Mouse (Mus musculus) yolk sac, embryonic 10.5 days (tissue): ENCODE data around the gene Cmss1.

Experiments
- DNase-seq: peaks from one replicate; pipeline ENCODE4 v3.0.0-alpha.2; 2017; ENCODE audit warnings: low spot score

Cmss1 gene

GRCm38 (mm10) chr16:57295216-57295934 is 311.3 kb downstream of the Cmss1 start:
- DNase-seq = no peak

GRCm38 (mm10) chr16:57292765-57293164 is 313.9 kb downstream of the Cmss1 start, which contains the start of gene Tmem30c:
Tmem30c (minus strand) TSS chr16:57292865.
- DNase-seq = no peak

- DNase-seq = no peak
Measured at GRCm38 (mm10) chr16:57292296-57292695, 314.4 kb downstream of the Cmss1 start.

- DNase-seq = no peak
Measured at GRCm38 (mm10) chr16:57291696-57292095, 315.0 kb downstream of the Cmss1 start.

GRCm38 (mm10) chr16:57281417-57281816 is 325.2 kb downstream of the Cmss1 start:
- DNase-seq = no peak

GRCm38 (mm10) chr16:57280221-57281217 is 326.1 kb downstream of the Cmss1 start:
- DNase-seq = no peak

GRCm38 (mm10) chr16:57278976-57279626 is 327.6 kb downstream of the Cmss1 start:
- no peak for DNase-seq

- no peak for DNase-seq
Measured at GRCm38 (mm10) chr16:57269751-57270150, 336.9 kb downstream of the Cmss1 start.

GRCm38 (mm10) chr16:57268058-57268841 is 338.4 kb downstream of the Cmss1 start:
- DNase-seq = no peak

- DNase-seq = no peak
Measured at GRCm38 (mm10) chr16:57267068-57267467, 339.6 kb downstream of the Cmss1 start.

- no peak for DNase-seq
Measured at GRCm38 (mm10) chr16:57260152-57260551, 346.5 kb downstream of the Cmss1 start.

- no peak for DNase-seq
Measured at GRCm38 (mm10) chr16:57259356-57260083, 347.1 kb downstream of the Cmss1 start.
